ENCODE assay signal across 21 mouse cellular contexts in genomic region chr5:21529110-21529720, GRCm38 (mm10). TPM values are rescaled to one million over a fixed set of nuclear protein-coding genes. Genes with fewer than 3 reads are reported as not detected.
DNase-seq lines count a peak whose midpoint lies in the region; ATAC-seq and TF ChIP-seq lines count a peak whose summit lies in the region.
"Had no signal": no experiment of that assay in that cellular context is flagged by ENCODE, and none has a peak within 500 bp of the region (broad histone marks: within the 10 kb centered on the region; RNA-seq: fewer than 3 reads in every experiment).

No protein-coding gene starts in this region.

- ATAC-seq in heart, postnatal 0 days (ENCODE audit: insufficient read depth, low read depth): no peak
- no peak for ATAC-seq in lung, embryonic 16.5 days (ENCODE audit: low read depth)
- ATAC-seq in stomach, embryonic 16.5 days (ENCODE audit: insufficient read depth, low FRiP score): no peak
- ATAC-seq: activated CD4-positive, CD25-positive, alpha-beta regulatory T cell, adult 4 months; liver, embryonic 12.5 days had no signal

- no peak for TF ChIP-seq POLR2A in lung, adult 2 months (IDR thresholded peaks at IDR 0.05; ENCODE audit: borderline replicate concordance, extremely low read depth, low read depth, low read length)
- no peak for TF ChIP-seq POLR2A in bone marrow macrophage, adult 2 months (IDR thresholded peaks at IDR 0.05; ENCODE audit: borderline replicate concordance, low read depth, low read length)

- no peaks in the 10 kb centered on the region for H3K27me3 ChIP-seq in heart, postnatal 0 days (ENCODE audit: control insufficient read depth, insufficient read depth, low read length)
- no peaks in the 10 kb centered on the region for H3K27me3 ChIP-seq in heart, embryonic 10.5 days (ENCODE audit: insufficient read depth, poor library complexity, severe bottlenecking)
- H3K27me3 ChIP-seq in lung, embryonic 16.5 days (ENCODE audit: control insufficient read depth, insufficient read depth, low read depth, low read length): no peaks in the 10 kb centered on the region
- H3K27me3 ChIP-seq in stomach, embryonic 16.5 days (ENCODE audit: control insufficient read depth, insufficient read depth, low read length): no peaks in the 10 kb centered on the region
- H3K27me3 ChIP-seq: CH12.LX; embryonic facial prominence, embryonic 13.5 days; liver, embryonic 12.5 days; neural tube, embryonic 13.5 days had no signal

- H3K4me1 ChIP-seq in heart, postnatal 0 days (ENCODE audit: control insufficient read depth, insufficient read depth): no peaks in the 10 kb centered on the region
- H3K4me1 ChIP-seq in heart, embryonic 10.5 days: 0 out of 2 replicates have a peak, but pooled peaks cover 8% of the 10 kb centered on the region
- peaks cover 4% of the 10 kb centered on the region; the same call in 1 of the 2 replicates for H3K4me1 ChIP-seq in lung, embryonic 16.5 days (replicated peaks; ENCODE audit: control insufficient read depth, insufficient read depth, low read length)
- peaks cover 3% of the 10 kb centered on the region for H3K4me1 ChIP-seq in lung, adult 2 months (ENCODE audit: control insufficient read depth, insufficient read depth, low read length)
- H3K4me1 ChIP-seq in bone marrow macrophage, adult 2 months (ENCODE audit: control insufficient read depth, insufficient read depth, low read length): peaks cover 12% of the 10 kb centered on the region
- H3K4me1 ChIP-seq in stomach, embryonic 16.5 days (ENCODE audit: control insufficient read depth, insufficient read depth, low read length): no peaks in the 10 kb centered on the region; the same call in 1 of the 2 replicates
- H3K4me1 ChIP-seq: embryonic facial prominence, embryonic 13.5 days; limb, embryonic 10.5 days; liver, embryonic 12.5 days had no signal

- H3K4me3 ChIP-seq in heart, postnatal 0 days (ENCODE audit: low read depth, low read length): no peak overlapping the region
- H3K4me3 ChIP-seq in heart, embryonic 10.5 days: no peak overlapping the region
- no peak overlapping the region for H3K4me3 ChIP-seq in lung, embryonic 16.5 days (ENCODE audit: low read length)
- no peak overlapping the region for H3K4me3 ChIP-seq in lung, adult 2 months (replicated peaks; ENCODE audit: extremely low read depth, low read depth, low read length)
- no peak overlapping the region for H3K4me3 ChIP-seq in bone marrow macrophage, adult 2 months (ENCODE audit: insufficient read depth, low read length)
- H3K4me3 ChIP-seq in stomach, embryonic 16.5 days (replicated peaks; ENCODE audit: low read length): no peak overlapping the region
- H3K4me3 ChIP-seq: embryonic facial prominence, embryonic 13.5 days; forebrain, embryonic 10.5 days; limb, embryonic 10.5 days; liver, embryonic 12.5 days; megakaryocyte, embryonic 14.5 days; neural tube, embryonic 13.5 days had no signal

- no peak for TF ChIP-seq EP300 in heart, postnatal 0 days (IDR thresholded peaks at IDR 0.05; ENCODE audit: low read depth)

- DNase-seq in heart, postnatal 0 days (ENCODE audit: low spot score): no peak
- no peak for DNase-seq in heart, embryonic 10.5 days (ENCODE audit: low spot score)
- no peak for DNase-seq in lung, adult 2 months
- DNase-seq in right cerebral cortex, postnatal 36 days (ENCODE audit: low spot score in 2 of 2): no peak
- DNase-seq in adrenal gland, adult 2 months: no peak
- DNase-seq: cerebellum, adult 11 months; cerebellum, postnatal 25 days; gastrocnemius, postnatal 36 days; thymus, postnatal 14 days had no signal

- peak overlapping the region; percentile 30 for H3K27ac ChIP-seq in heart, postnatal 0 days (ENCODE audit: low read depth)
- no peak overlapping the region for H3K27ac ChIP-seq in heart, embryonic 10.5 days
- peak overlapping the region; percentile 78 for H3K27ac ChIP-seq in lung, embryonic 16.5 days (ENCODE audit: low read length)
- peak overlapping the region; percentile 9; the same call in 1 of the 2 replicates for H3K27ac ChIP-seq in bone marrow macrophage, adult 2 months (ENCODE audit: insufficient read depth, low read depth, low read length)
- peak overlapping the region; percentile 93 for H3K27ac ChIP-seq in stomach, embryonic 16.5 days (ENCODE audit: low read length)
- H3K27ac ChIP-seq: embryonic facial prominence, embryonic 13.5 days; forebrain, embryonic 10.5 days; limb, embryonic 10.5 days; liver, embryonic 12.5 days; neural tube, embryonic 13.5 days had no signal

- WGBS in heart, postnatal 0 days: 73% methylated on average over 8 of the region's 8 CpGs
- WGBS in heart, embryonic 10.5 days: 85% methylated on average over 8 of the region's 8 CpGs
- WGBS in lung, embryonic 16.5 days: 74% methylated on average over 8 of the region's 8 CpGs
- WGBS in lung, adult 2 months: 80% methylated on average over 8 of the region's 8 CpGs
- WGBS in stomach, embryonic 16.5 days: 75% methylated on average over 8 of the region's 8 CpGs

- H3K9ac ChIP-seq in heart, postnatal 0 days (replicated peaks; ENCODE audit: low read depth, low read length): no peak overlapping the region
- no peak overlapping the region for H3K9ac ChIP-seq in lung, embryonic 16.5 days (ENCODE audit: low read length)
- H3K9ac ChIP-seq in stomach, embryonic 16.5 days (ENCODE audit: low read length): no peak overlapping the region
- H3K9ac ChIP-seq: embryonic facial prominence, embryonic 13.5 days; liver, embryonic 12.5 days; neural tube, embryonic 13.5 days had no signal

- H3K36me3 ChIP-seq in heart, postnatal 0 days (replicated peaks; ENCODE audit: control insufficient read depth, insufficient read depth, low read length): no peaks in the 10 kb centered on the region
- H3K36me3 ChIP-seq in heart, embryonic 10.5 days: no peaks in the 10 kb centered on the region
- no peaks in the 10 kb centered on the region for H3K36me3 ChIP-seq in lung, embryonic 16.5 days (ENCODE audit: control insufficient read depth, insufficient read depth, low read length)
- H3K36me3 ChIP-seq in stomach, embryonic 16.5 days (ENCODE audit: control insufficient read depth, insufficient read depth, low read length): no peaks in the 10 kb centered on the region
- H3K36me3 ChIP-seq: embryonic facial prominence, embryonic 13.5 days; forebrain, embryonic 10.5 days; limb, embryonic 10.5 days; liver, embryonic 12.5 days; neural tube, embryonic 13.5 days had no signal

- TF ChIP-seq CTCF in heart, postnatal 0 days (IDR thresholded peaks at IDR 0.05; ENCODE audit: low read depth): no peak
- no peak for TF ChIP-seq CTCF in lung, adult 2 months (IDR thresholded peaks at IDR 0.05; ENCODE audit: insufficient read depth, low read length)
- TF ChIP-seq CTCF in bone marrow macrophage, adult 2 months (IDR thresholded peaks at IDR 0.05; ENCODE audit: low read depth, low read length): no peak

- no peak overlapping the region for H3K4me2 ChIP-seq in heart, postnatal 0 days (ENCODE audit: low read depth, low read length)
- no peak overlapping the region for H3K4me2 ChIP-seq in lung, embryonic 16.5 days (ENCODE audit: low read depth, low read length)
- no peak overlapping the region for H3K4me2 ChIP-seq in stomach, embryonic 16.5 days (ENCODE audit: low read depth, low read length)
- H3K4me2 ChIP-seq: embryonic facial prominence, embryonic 13.5 days; liver, embryonic 12.5 days; neural tube, embryonic 13.5 days had no signal

- H3K9me3 ChIP-seq in heart, postnatal 0 days (replicated peaks; ENCODE audit: control insufficient read depth, low read length): 0 out of 2 replicates have a peak, but pooled peaks cover 7% of the 10 kb centered on the region
- H3K9me3 ChIP-seq in heart, embryonic 10.5 days: no peaks in the 10 kb centered on the region
- H3K9me3 ChIP-seq in lung, embryonic 16.5 days (ENCODE audit: control insufficient read depth, low read length): no peaks in the 10 kb centered on the region
- H3K9me3 ChIP-seq in stomach, embryonic 16.5 days (replicated peaks; ENCODE audit: control insufficient read depth, low read length): no peaks in the 10 kb centered on the region
- H3K9me3 ChIP-seq: forebrain, embryonic 10.5 days; liver, embryonic 12.5 days had no signal

RNA-seq across cellular contexts. Expression of gene Lrrc17, which starts 14.1 kb away (rescaled TPM):
- total RNA-seq in heart, postnatal 0 days (2014; rRNA removed; ENCODE audit: low replicate concordance): 17.5 and 23.1 TPM in 2 replicates
- 12.3 and 13.4 TPM in 2 replicates for polyA plus RNA-seq in heart, postnatal 0 days (2015; fragmentation: Nextera tagmentation; extraction: Ambion mirVana)
- 3.0 and 9.9 TPM in 2 replicates for polyA plus RNA-seq in heart, embryonic 10.5 days (2016; fragmentation: Nextera tagmentation; extraction: Ambion mirVana)
- polyA plus RNA-seq in lung, embryonic 16.5 days (2015; fragmentation: Nextera tagmentation; extraction: Ambion mirVana): 61.1 and 66.3 TPM in 2 replicates
- polyA plus RNA-seq in lung, adult 2 months (2012; rRNA removed): 3.7 and 4.6 TPM in 2 replicates
- polyA plus RNA-seq in bone marrow macrophage, adult 2 months (2012; ENCODE audit: insufficient read depth, insufficient read length, missing spikeins): not detected in 2 replicates
- polyA plus RNA-seq in stomach, embryonic 16.5 days (2015; fragmentation: Nextera tagmentation; extraction: Ambion mirVana): 68.7 and 74.7 TPM in 2 replicates
- total RNA-seq in adrenal gland, adult 2 months (2021): 1 to 10 TPM; 2.3 to 3.1 TPM
- 0.65 and 0.75 TPM in 2 replicates for polyA plus RNA-seq in adrenal gland, adult 2 months (2012; rRNA removed)
- total RNA-seq: CH12.LX; hematopoietic stem cell, adult 5-6 weeks had no signal
